Mouse (Mus musculus): ENCODE data around the gene Vipr1. TPM values are rescaled to one million over a fixed set of nuclear protein-coding genes. Genes with fewer than 3 reads are reported as not detected.

The Vipr1 gene
- total RNA-seq, 2 experiments from 2014 or later, result 1.4 to 2.1 TPM

DNA sequence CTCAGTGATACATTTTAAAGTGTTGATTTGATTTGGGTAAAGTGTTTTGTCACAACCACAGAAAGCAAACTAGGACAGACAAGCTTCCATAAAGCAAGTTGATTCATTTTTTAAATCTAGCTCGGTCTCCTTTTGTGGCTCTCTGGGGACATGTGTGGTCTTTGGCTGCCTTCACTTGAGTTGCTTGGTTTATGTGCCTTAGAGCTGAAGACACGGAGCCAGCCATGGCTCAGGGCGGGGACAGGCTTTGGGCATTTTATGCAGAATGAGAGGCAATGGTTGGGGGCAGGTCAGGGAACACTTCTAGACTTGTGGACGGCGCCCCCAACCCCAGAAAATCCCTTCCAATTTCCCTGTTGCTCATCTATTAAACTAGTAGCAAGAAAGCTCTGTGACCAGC, 31.2 kb downstream of the Vipr1 start:
- DNase-seq (ENCODE audit: low spot score), result no peak
- intact Hi-C loops (cut with DNase I), result loop anchor here (5.0 kb wide), 1 partner anchor 426 kb away; no protein-coding TSS in a partner anchor

DNA sequence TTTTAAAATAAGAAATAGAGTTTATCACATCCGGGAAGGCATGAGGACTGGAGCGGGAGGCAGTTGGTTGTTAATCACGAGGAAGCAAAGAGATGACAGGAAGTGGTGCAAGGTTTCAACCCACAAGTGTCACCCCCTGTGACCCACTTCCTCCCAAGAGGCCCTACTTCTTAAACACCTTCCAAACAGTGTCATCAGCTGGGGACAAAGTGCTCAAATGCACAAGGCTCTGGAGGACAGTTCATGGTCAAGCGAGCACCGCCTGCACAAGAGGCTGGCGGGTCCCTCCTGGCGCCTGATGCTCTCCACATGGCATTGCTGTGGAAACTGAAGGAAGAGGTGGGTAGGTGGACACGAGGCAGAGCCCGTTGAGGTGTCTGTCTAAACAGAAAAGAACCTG, 32.5 kb downstream of the Vipr1 start:
- intact Hi-C loops (cut with DNase I), result loop anchor here (5.0 kb wide), 1 partner anchor 33 kb away; the partner anchor contains the start of genes Lyzl4 and Vipr1
- DNase-seq (ENCODE audit: low spot score), result no peak

DNA sequence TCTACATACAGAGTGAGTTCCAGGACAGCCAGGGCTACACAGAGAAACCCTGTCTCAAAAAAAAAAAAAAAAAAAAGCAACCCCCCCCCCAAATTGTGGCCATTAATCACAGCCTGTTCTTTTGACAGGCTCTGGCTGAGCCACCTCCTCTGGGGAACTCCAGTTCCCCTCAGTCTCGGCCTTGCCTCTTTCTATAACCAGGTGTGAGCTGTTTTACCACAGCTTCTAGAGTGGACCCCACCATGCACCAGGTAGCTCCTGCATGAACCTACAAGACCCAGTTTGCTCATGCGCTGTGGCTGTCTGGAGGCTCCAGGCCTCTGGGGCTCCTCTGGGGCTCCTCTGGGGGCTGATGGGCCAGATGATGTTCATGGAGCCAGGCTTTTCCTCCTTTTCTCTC, 33.0 kb downstream of the Vipr1 start:
- intact Hi-C loops (cut with DNase I), result loop anchor here (5.0 kb wide), 1 partner anchor 33 kb away; the partner anchor contains the start of genes Lyzl4 and Vipr1
- no peak for DNase-seq (ENCODE audit: low spot score)

DNA sequence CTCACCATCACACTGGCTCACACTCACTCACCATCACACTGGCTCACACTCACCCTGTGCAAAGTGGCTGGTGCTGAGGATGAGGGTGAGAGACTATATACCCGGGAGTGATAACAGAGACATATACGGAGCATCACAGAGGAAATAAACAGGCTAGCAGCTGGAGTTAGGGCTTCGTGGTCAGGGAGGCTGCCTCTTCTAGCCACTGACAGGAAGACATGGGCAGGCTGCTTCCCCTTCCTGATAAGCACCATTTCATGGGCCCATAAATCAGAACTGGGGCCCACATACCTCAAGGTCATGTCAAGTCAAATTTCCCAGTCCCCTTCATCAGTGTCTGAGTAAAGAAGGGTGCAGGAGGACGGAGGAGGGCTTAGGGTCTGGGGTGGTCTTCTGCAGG, 34.6 kb downstream of the Vipr1 start:
- intact Hi-C loops (cut with DNase I), result loop anchor here (5.0 kb wide), 1 partner anchor 35 kb away; the partner anchor contains the start of genes Lyzl4 and Vipr1
- DNase-seq (ENCODE audit: low spot score), result no peak

DNA sequence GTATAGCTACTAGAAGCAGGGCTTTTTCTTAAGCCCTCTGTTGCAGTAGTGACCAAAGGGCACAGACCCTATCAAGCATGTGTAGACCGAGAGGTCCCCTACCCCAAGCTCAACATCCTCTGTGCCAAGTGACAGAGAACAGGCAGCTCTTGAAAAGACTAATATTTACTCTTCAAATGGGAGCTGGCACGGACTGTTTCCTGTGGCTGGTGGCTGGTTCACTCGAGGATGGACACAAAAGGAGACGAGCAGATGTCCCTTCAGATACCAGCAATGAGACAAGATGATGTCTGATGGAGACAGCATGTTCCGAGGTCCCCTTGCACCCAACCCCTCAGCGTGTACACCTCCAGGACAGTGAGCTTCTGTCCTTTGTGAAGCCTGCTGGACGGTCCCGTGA, 35.0 kb downstream of the Vipr1 start:
- no peak for DNase-seq (ENCODE audit: low spot score)
- intact Hi-C loops (cut with DNase I), result loop anchor here (5.0 kb wide), 1 partner anchor 35 kb away; the partner anchor contains the start of genes Lyzl4 and Vipr1

DNA sequence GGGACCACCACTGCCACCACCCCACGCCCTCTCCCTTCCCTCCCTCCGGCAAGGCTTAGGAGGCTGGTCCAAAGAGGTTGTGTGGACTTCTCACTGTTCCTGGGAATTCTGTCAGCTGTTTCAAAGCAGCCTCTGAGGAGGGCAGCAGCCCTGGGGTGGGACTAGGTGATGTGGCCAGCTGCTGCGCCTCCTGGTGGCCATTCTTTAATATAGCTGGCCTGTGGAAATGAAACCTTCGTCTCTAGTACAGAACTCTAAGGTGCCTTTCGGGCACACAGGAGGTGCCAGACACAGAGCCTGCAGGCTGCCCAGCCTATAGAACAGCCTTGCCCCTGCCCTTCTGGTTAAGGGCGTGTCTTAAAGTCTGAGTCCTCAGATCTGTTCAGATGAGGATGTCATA, 37.0 kb downstream of the Vipr1 start:
- DNase-seq (ENCODE audit: low spot score), result no peak
- intact Hi-C loops (cut with DNase I), result loop anchor here (5.0 kb wide), 1 partner anchor 37 kb away; the partner anchor contains the start of genes Lyzl4 and Vipr1

DNA sequence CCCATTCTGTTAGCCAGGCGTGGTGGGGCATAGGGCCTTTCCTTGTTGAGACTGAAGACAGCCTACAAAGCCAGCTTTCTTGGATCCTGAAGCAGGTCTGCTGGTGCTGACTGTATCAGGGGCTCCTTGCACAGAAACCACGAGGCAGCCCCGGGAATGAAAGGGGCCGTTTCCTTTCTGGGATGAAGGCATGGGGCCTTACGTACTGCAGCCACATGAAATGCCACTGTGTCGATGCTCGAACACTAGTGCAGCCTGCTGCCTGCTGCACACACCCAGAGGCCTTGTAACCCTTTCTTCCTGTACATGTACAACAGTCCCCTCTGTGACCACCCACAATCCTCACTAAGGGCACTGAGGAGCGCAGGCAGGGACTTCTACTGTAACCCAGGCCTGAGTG, 38.7 kb downstream of the Vipr1 start:
- intact Hi-C loops (cut with DNase I), result no loop called here
- DNase-seq (ENCODE audit: low spot score), result no peak

DNA sequence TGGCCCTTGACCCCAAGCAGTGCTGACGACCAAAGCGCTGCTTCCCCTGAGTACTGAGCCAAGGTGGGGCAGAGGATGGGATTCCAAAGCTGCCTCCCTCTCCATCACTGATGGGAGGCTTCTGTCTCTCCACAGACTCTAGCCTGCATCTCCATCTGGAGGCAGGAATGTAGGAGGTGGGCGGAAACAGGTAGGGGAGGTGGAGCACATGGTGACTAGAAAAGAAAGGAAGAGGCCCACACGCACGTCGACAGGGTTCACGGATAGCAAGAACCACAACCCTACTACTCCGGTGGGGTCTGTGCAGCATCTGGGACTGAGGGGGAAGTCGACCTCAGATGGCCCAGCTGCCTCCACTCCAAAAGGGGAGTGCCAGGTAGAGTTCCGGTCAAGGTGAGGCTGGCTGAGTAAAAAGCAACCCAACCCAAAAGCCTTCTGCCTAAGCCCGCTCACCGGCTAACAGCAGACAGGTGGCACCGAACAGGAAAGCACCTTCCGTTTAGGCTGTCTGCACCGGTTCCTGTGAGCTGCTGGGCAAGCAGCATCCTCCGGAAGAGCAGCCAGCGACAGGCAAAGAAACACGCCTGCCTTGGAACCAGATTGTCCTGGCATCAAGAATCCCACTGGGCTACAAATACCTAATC, 39.6 kb downstream of the Vipr1 start:
- DNase-seq (ENCODE audit: low spot score), result no peak
- intact Hi-C loops (cut with DNase I), result no loop called here

DNA sequence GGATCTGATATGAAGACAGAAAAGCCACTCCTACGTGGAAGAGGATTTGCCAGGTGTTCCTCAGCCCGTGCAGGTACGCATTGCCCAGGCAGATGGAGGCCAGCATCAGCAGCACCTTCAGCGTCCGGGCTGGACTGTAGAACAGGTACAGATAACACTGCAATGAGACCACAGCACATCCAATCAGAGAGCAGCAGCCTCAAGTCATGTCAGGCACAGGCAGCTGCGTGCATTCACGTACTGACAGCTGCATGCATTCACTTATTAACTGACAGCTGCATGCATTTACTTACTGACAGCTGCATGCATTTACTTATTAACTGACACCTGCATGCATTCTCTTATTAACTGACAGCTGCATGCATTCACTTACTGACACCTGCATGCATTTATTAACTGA, 42.2 kb downstream of the Vipr1 start:
- intact Hi-C loops (cut with DNase I), result no loop called here
- DNase-seq (ENCODE audit: low spot score), result no peak

DNA sequence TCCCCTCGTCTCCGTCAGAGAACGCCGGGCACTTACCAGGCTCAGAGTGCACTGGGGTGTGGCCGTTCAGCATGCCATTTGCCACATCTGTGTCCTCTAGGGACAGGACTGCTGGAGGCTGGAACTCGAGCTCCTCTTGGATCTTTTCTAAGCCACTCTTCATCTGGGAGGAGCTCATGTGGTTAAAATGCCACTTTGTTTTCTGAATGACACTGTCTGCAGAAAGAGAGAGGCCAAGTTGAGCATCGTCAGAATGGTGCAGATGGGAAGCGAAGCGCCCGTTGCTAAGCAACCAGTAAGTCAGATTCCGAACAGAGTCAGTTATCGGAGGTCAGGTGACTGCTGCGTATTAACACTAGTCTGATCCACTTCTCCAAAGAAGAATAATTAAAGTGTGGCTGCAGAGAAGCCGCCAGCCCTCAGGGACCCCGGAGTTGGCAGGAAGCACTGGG, 47.7 kb downstream of the Vipr1 start:
- no peak for DNase-seq (ENCODE audit: low spot score)
- intact Hi-C loops (cut with DNase I), result no loop called here

DNA sequence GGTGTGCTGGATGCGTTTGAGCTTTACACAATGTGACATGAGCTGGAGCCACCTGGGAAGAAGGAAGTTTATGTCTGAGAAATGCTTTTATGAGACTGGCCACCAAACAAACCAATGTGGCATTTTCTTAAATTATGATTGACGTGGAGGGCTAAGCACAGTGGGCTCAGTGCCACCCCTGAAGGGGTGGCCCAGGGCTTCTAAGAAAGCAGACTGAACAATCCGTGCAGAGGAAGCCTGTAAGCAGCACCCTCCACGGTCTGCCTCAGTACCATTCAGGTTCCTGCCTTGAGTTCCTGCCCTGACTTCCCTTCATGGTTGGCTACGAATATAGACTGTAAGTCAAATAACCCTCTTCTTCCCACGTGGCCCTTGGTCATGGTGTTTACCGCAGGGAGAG, 48.2 kb downstream of the Vipr1 start:
- intact Hi-C loops (cut with DNase I), result no loop called here
- no peak for DNase-seq (ENCODE audit: low spot score)

DNA sequence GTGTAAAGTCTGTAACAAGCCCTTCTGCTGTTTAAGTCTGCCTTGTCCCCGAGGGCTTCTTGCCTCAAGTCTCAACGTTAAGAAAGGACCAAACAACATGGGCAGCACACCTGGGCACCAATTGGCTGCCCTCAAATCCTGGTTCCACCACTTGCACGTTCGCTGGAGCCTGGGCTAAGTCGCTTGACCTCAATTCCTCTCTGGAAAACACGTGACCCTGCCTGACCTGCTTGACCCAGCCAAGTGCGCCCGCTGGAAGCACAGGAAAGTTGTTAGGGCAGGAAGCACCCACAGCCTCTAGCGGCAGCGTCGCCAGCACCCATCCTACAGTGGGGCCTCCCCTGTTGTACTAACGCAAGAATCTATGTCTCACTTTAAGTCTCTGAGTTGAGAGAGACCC, 52.2 kb downstream of the Vipr1 start:
- intact Hi-C loops (cut with DNase I), result no loop called here
- DNase-seq (ENCODE audit: low spot score), result no peak

DNA sequence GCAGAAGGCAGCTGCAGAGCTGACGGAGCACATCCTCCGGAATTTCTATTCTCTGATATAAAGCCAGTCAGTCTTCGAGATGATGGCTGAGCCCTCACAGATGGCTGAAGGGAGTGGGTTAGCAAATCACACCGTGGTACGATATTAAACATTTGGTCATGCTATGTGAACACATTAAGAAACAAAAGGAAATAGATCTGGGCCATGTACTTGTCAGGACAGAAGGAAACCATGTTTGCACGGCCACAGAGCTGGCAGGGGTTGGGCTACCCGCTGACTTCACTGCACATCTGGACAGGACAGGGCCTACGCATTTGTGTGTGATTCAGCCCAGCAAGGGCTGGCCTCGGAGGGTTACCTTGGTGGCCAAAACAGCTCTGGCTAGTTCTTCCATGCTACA, 54.1 kb downstream of the Vipr1 start:
- intact Hi-C loops (cut with DNase I), result no loop called here

DNA sequence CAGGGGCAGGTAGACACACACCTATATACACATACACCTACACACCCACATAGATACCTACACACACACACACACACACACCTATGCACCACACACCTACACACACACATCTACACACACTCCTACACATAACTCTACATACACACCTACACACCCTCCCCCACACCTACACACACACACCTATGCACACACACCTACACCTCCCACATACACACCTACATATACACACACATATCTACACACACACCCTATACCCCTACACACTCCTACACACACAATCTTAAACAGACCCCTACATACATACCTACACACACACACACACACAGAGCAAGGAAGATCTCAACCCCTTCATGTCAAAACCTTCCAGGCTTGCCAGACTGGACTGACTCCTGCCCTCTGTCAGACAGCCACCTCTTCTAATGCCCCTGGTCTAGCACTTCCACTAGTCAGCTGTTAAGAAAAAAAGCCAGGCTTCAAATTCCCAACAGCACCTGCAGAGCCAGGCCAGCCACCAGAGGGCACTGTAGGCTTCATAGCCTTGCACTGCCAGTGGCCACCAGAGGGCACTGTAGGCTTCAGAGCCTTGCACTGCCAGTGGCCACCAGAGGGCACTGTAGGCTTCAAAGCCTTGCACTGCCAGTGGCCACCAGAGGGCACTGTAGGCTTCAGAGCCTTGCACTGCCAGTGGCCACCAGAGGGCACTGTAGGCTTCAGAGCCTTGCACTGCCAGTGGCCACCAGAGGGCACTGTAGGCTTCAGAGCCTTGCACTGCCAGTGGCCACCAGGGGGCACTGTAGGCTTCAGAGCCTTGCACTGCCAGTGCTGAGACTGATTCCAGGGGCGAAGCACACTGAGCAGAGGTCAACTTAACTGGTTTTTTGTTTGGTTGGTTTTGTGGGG, 54.9 kb downstream of the Vipr1 start:
- DNase-seq (ENCODE audit: low spot score), result no peak

More for the DNA sequence above, 54.1 kb downstream of the Vipr1 start:
- no peak for DNase-seq (ENCODE audit: low spot score)

DNA sequence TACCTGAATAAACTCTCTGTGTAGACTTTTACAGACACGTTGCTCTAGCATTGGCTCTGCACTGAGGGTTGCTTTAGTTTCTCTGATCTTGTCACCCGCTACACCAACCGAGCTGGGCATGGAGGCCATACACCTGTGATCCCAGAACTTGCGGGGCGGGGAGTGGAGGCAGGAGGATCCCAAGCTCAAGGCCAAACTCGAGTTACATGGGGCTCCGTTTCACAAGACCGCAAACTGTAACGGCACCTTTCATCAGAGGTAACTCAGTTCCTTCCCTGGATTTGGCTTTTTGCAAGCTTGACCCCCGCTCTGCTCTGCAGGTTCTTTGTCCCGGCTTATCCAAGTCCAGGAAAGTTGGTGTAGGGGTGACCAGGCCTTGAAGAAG, 61.7 kb downstream of the Vipr1 start:
- intact Hi-C loops (cut with DNase I), result no loop called here
- DNase-seq (ENCODE audit: low spot score), result no peak

More for the DNA sequence above, 54.9 kb downstream of the Vipr1 start:
- intact Hi-C loops (cut with DNase I), result no loop called here

DNA sequence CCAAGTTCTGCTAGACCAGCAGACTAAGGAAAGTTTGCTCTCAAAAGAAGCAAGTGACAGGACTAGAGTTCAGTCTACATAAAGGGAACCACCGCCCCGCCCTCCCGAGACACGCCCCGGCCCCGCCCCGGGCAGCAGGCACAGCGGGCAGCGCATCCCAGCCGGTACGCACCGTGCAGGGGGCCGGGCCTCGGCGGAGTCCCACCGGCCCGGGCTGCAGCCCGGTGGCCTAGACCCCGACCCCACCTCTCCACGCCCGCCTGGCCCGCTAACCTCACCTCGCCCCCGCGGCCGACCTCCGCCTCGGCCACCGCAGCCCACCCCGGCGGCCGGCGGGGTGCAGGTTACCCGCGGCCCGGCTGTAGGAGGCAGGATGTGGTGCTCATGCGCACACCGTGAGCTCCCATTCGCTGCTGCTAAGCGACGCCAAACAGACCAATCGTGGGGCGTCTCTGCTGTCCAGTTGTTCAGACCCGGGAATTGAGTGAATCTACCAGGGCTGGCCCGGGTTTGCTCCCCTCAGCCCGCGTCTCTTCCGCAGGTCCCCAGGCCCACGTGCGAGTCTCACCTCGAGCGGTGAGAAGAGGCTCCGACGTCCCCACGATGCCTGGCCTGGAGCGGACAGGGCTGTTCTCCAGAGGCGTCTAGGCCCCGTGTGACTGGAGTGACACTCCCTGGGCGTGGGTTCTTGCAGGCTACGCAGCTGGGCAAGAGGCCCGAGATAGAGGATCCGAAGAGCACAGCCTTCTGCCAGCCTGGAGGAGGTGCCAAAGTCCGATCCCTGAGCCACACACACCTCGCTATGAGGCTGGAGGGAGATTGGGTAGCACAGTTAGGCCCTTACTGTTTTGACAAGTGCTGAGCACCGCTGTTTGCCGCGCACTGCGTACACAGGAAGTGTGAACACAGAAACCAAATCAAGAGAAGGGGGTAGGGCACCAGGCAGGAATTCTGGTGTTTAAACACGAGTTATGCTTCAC, 62.4 kb downstream of the Vipr1 start, which contains the start of gene Sec22c:
Gene Sec22c, minus strand, starts transcription at position 845 of the 980 bp plus-strand sequence.
- DNase-seq (ENCODE audit: low spot score), result peak; percentile 92
- intact Hi-C loops (cut with DNase I), result no loop called here

DNA sequence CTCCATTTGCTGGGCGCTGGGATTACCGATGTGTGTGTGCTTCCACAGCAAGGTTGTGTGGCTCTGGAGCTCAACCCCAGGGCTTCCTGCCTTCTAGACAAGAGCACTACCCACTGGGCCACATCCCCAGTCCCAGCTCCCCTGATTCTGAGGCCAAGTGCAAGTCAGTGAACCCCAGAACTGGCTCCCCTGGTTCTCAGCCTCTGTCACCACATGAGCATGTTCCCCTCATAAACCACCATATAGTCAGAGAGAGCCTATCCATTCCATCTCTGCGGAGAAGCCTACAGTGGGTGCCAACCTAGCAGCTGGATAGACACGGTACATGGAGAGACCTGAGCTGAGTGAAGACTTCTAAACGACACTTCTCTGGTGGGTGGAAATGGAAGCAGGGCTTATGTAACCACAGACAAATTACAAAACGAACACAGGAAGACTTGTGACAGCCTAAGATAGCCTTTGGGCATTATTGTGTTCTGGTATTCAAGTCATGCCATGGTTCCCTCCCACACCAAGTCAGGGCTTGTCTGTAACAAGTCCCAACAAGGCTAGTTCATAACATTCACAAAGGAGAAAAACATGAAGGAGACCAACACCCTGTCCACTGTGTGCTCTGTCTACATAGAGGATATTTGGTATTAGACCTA, 63.6 kb downstream of the Vipr1 start:
- intact Hi-C loops (cut with DNase I), result no loop called here
- DNase-seq (ENCODE audit: low spot score), result no peak

DNA sequence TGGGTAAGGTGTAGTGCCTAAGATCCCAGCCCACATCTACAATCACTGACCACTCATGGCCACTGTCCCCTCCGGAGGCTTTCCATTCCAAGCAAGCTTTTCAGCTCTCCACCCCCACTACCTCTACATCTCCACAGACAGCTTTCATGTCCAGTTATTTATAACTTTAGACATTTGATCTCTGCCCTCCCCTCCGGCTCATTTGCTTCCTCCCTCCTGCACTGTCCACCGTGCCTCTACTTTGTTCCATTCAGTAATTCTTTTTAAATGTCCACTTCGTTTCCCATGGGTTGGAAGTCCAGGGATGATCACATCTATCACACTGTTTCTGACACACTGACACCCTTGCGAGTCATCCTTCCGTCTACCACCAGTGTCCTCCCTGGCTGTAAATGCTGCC, 65.3 kb downstream of the Vipr1 start:
- DNase-seq (ENCODE audit: low spot score), result no peak
- intact Hi-C loops (cut with DNase I), result no loop called here
